Mouse (Mus musculus): Measurements from ENCODE around the gene Slc22a1. TPM values are rescaled to one million over a fixed set of nuclear protein-coding genes. Genes with fewer than 3 reads are reported as not detected.

Slc22a1 gene
- polyA plus RNA-seq, 1 experiment from 2014 or later: 0.10 TPM

GRCm38 (mm10) chr17:12658784-12659183 lies 16.8 kb downstream of the Slc22a1 start:
- ATAC-seq (replicated peaks; ENCODE audit: low FRiP score): no peak
- 83% methylated on average over 7 of the region's 7 CpGs for WGBS
- no peak overlapping the region for H3K9ac ChIP-seq (ENCODE audit: low read depth, low read length)

GRCm38 (mm10) chr17:12655826-12656225 lies 19.8 kb downstream of the Slc22a1 start:
- no peak overlapping the region for H3K9ac ChIP-seq (ENCODE audit: low read depth, low read length)
- H3K27me3 ChIP-seq (replicated peaks; ENCODE audit: control insufficient read depth, insufficient read depth, low read length): no peaks in the 10 kb centered on the region
- no peak for DNase-seq (ENCODE audit: low spot score)
- H3K4me3 ChIP-seq (ENCODE audit: low read depth, low read length): no peak overlapping the region
- no peaks in the 10 kb centered on the region for H3K36me3 ChIP-seq (ENCODE audit: control insufficient read depth, insufficient read depth, low read length)
- no peaks in the 10 kb centered on the region for H3K9me3 ChIP-seq (ENCODE audit: control insufficient read depth, low read length)
- H3K4me1 ChIP-seq (replicated peaks; ENCODE audit: control insufficient read depth, insufficient read depth, low read length): no peaks in the 10 kb centered on the region
- H3K27ac ChIP-seq (ENCODE audit: low read depth, low read length): no peak overlapping the region
- no peak overlapping the region for H3K4me2 ChIP-seq
- ATAC-seq (replicated peaks; ENCODE audit: low FRiP score): no peak
- 46% methylated on average over 7 of the region's 7 CpGs for WGBS

More at GRCm38 (mm10) chr17:12658784-12659183, 16.8 kb downstream of the Slc22a1 start:
- H3K9me3 ChIP-seq (ENCODE audit: control insufficient read depth, low read length): no peaks in the 10 kb centered on the region
- H3K4me3 ChIP-seq (ENCODE audit: low read depth, low read length): no peak overlapping the region
- H3K4me2 ChIP-seq: no peak overlapping the region
- no peak overlapping the region for H3K27ac ChIP-seq (ENCODE audit: low read depth, low read length)
- H3K4me1 ChIP-seq (replicated peaks; ENCODE audit: control insufficient read depth, insufficient read depth, low read length): no peaks in the 10 kb centered on the region; the same call in 1 of the 2 replicates
- DNase-seq (ENCODE audit: low spot score): no peak
- no peaks in the 10 kb centered on the region for H3K36me3 ChIP-seq (ENCODE audit: control insufficient read depth, insufficient read depth, low read length)
- no peaks in the 10 kb centered on the region; the same call in 1 of the 2 replicates for H3K27me3 ChIP-seq (replicated peaks; ENCODE audit: control insufficient read depth, insufficient read depth, low read length)

DNA sequence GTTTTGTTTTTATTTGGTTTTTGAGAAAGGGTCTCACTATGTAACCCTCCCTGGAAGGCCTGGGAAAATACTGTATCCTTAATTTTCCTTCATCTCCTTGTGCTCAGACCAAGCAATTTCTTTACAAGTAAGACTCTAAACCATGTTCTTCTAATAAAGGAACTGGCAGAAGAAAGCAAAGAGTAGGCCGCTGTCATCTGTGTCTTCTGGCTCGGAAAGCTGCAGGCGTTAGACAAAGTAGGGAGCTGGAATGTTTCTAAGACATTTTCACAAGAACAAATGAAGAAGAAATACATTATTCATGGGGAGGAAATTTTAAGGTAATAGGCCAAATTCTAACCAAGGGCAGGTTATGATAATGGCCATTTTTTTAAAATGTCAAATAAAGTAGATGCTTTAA lies 21.6 kb downstream of the Slc22a1 start:
- no peaks in the 10 kb centered on the region for H3K36me3 ChIP-seq (ENCODE audit: control insufficient read depth, insufficient read depth, low read length)
- WGBS: 79% methylated on average over 3 of the region's 3 CpGs
- DNase-seq (ENCODE audit: low spot score): no peak
- H3K4me3 ChIP-seq (ENCODE audit: low read depth, low read length): no peak overlapping the region
- H3K27ac ChIP-seq (ENCODE audit: low read depth, low read length): no peak overlapping the region
- ATAC-seq (replicated peaks; ENCODE audit: low FRiP score): no peak
- no peak overlapping the region for H3K4me2 ChIP-seq
- no peaks in the 10 kb centered on the region for H3K27me3 ChIP-seq (replicated peaks; ENCODE audit: control insufficient read depth, insufficient read depth, low read length)
- no peaks in the 10 kb centered on the region for H3K9me3 ChIP-seq (ENCODE audit: control insufficient read depth, low read length)
- H3K4me1 ChIP-seq (replicated peaks; ENCODE audit: control insufficient read depth, insufficient read depth, low read length): no peaks in the 10 kb centered on the region
- H3K9ac ChIP-seq (ENCODE audit: low read depth, low read length): no peak overlapping the region

GRCm38 (mm10) chr17:12652604-12653003 lies 23.0 kb downstream of the Slc22a1 start:
- no peaks in the 10 kb centered on the region for H3K4me1 ChIP-seq (replicated peaks; ENCODE audit: control insufficient read depth, insufficient read depth, low read length)
- no peaks in the 10 kb centered on the region; the same call in 1 of the 2 replicates for H3K27me3 ChIP-seq (replicated peaks; ENCODE audit: control insufficient read depth, insufficient read depth, low read length)
- no peaks in the 10 kb centered on the region for H3K9me3 ChIP-seq (ENCODE audit: control insufficient read depth, low read length)
- no peak overlapping the region for H3K4me3 ChIP-seq (ENCODE audit: low read depth, low read length)
- no peak for ATAC-seq (replicated peaks; ENCODE audit: low FRiP score)
- 91% methylated on average over 11 of the region's 11 CpGs for WGBS
- H3K4me2 ChIP-seq: no peak overlapping the region
- no peaks in the 10 kb centered on the region for H3K36me3 ChIP-seq (ENCODE audit: control insufficient read depth, insufficient read depth, low read length)
- DNase-seq (ENCODE audit: low spot score): no peak
- no peak overlapping the region for H3K9ac ChIP-seq (ENCODE audit: low read depth, low read length)
- no peak overlapping the region for H3K27ac ChIP-seq (ENCODE audit: low read depth, low read length)

DNA sequence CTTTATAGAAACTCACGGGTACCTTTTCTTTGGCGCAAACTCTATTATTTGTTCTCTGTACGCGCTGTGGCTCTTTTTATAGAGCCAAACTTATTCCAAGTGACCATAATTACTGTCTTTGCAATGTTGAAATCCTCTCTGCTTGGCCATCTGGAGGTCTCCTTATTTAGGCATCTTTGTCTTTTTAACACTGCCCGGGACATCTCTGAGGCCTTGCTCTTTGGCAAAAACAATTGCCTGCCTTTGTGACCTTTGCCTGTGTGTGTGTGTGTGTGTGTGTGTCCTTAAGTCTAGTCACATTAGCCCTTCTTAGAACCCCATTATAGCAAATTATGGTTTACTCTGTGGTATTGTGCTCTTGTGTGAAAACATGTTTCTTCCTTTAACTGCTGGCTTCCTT lies 30.2 kb downstream of the Slc22a1 start:
- DNase-seq (ENCODE audit: low spot score): no peak
- H3K4me2 ChIP-seq: no peak overlapping the region
- no peak overlapping the region for H3K4me3 ChIP-seq (ENCODE audit: low read depth, low read length)
- H3K9me3 ChIP-seq (ENCODE audit: control insufficient read depth, low read length): no peaks in the 10 kb centered on the region
- no peak overlapping the region for H3K27ac ChIP-seq (ENCODE audit: low read depth, low read length)
- no peak overlapping the region for H3K9ac ChIP-seq (ENCODE audit: low read depth, low read length)
- H3K27me3 ChIP-seq (replicated peaks; ENCODE audit: control insufficient read depth, insufficient read depth, low read length): no peaks in the 10 kb centered on the region; the same call in 1 of the 2 replicates
- H3K36me3 ChIP-seq (ENCODE audit: control insufficient read depth, insufficient read depth, low read length): no peaks in the 10 kb centered on the region
- 91% methylated on average over 5 of the region's 5 CpGs for WGBS
- no peaks in the 10 kb centered on the region for H3K4me1 ChIP-seq (replicated peaks; ENCODE audit: control insufficient read depth, insufficient read depth, low read length)
- no peak for ATAC-seq (replicated peaks; ENCODE audit: low FRiP score)

DNA sequence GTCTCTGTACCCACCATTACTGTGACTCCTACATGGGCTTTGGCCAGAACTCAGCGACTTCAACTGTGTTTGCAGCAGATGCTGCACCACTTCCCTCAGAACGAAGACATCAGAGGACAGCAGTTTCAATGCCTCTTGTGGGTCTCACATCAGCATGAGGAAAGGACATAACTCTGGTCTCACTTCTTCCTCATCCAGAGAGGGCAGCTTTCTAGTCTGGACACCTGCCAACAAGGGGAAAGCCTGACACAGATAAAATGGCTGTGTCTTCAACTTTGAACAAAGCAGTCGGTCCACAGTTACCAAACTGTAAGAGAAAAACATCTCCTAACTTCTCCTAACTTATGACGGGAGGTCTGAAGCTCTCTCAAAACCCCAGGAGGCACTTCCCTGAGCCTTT lies 34.5 kb downstream of the Slc22a1 start:
- no peaks in the 10 kb centered on the region for H3K27me3 ChIP-seq (replicated peaks; ENCODE audit: control insufficient read depth, insufficient read depth, low read length)
- peaks cover 4% of the 10 kb centered on the region; the same call in 1 of the 2 replicates for H3K9me3 ChIP-seq (ENCODE audit: control insufficient read depth, low read length)
- WGBS: 68% methylated on average over 4 of the region's 4 CpGs
- ATAC-seq (replicated peaks; ENCODE audit: low FRiP score) (no peak), DNase-seq (ENCODE audit: low spot score) (no peak)
- H3K9ac ChIP-seq (ENCODE audit: low read depth, low read length): no peak overlapping the region
- H3K36me3 ChIP-seq (ENCODE audit: control insufficient read depth, insufficient read depth, low read length): no peaks in the 10 kb centered on the region
- H3K27ac ChIP-seq (ENCODE audit: low read depth, low read length): no peak overlapping the region
- H3K4me2 ChIP-seq: no peak overlapping the region
- no peak overlapping the region for H3K4me3 ChIP-seq (ENCODE audit: low read depth, low read length)
- no peaks in the 10 kb centered on the region for H3K4me1 ChIP-seq (replicated peaks; ENCODE audit: control insufficient read depth, insufficient read depth, low read length)

- Histone ChIP-seq H3K9me3 (ENCODE audit: control insufficient read depth, low read length) (peaks cover 4% of the 10 kb centered on the region; the same call in 1 of the 2 replicates), H3K4me3 (ENCODE audit: low read depth, low read length) (no peak overlapping the region), H3K27ac (ENCODE audit: low read depth, low read length) (no peak overlapping the region), H3K9ac (ENCODE audit: low read depth, low read length) (no peak overlapping the region), H3K36me3 (ENCODE audit: control insufficient read depth, insufficient read depth, low read length) (no peaks in the 10 kb centered on the region), H3K4me2 (no peak overlapping the region), H3K4me1 (replicated peaks; ENCODE audit: control insufficient read depth, insufficient read depth, low read length) (no peaks in the 10 kb centered on the region), H3K27me3 (replicated peaks; ENCODE audit: control insufficient read depth, insufficient read depth, low read length) (no peaks in the 10 kb centered on the region)
- DNase-seq (ENCODE audit: low spot score) (no peak), ATAC-seq (replicated peaks; ENCODE audit: low FRiP score) (no peak)
- 94% methylated on average over 3 of the region's 3 CpGs for WGBS
Measured at GRCm38 (mm10) chr17:12639585-12639984, 36.0 kb downstream of the Slc22a1 start.

DNA sequence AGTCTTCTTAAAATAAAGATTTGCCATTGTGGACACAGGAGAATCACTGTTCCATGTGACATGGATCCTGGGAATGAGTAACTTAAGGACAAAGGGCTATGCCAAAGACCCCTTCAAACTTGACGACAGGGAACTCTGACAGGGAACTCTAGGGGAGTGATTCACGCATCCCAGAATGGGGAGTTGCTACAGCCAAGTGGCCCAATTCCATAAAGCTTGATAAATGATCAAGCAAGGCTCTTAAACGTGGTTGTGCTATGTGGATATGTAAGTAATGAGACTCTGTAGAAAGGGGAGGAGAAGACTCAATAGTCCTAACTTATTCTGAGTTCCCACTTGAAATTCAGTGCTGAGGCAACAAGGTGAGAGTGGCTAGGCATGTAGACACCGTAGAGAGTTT lies 40.8 kb downstream of the Slc22a1 start:
- ATAC-seq (replicated peaks; ENCODE audit: low FRiP score) (no peak), DNase-seq (ENCODE audit: low spot score) (no peak)
- Histone ChIP-seq H3K9ac (ENCODE audit: low read depth, low read length) (no peak overlapping the region), H3K36me3 (ENCODE audit: control insufficient read depth, insufficient read depth, low read length) (no peaks in the 10 kb centered on the region), H3K4me1 (replicated peaks; ENCODE audit: control insufficient read depth, insufficient read depth, low read length) (no peaks in the 10 kb centered on the region), H3K4me3 (ENCODE audit: low read depth, low read length) (no peak overlapping the region), H3K27ac (ENCODE audit: low read depth, low read length) (no peak overlapping the region), H3K4me2 (no peak overlapping the region), H3K9me3 (ENCODE audit: control insufficient read depth, low read length) (peaks cover 4% of the 10 kb centered on the region; the same call in 1 of the 2 replicates), H3K27me3 (replicated peaks; ENCODE audit: control insufficient read depth, insufficient read depth, low read length) (0 out of 2 replicates have a peak, but pooled peaks cover 2% of the 10 kb centered on the region)
- WGBS: 59% methylated on average over 4 of the region's 4 CpGs

DNA sequence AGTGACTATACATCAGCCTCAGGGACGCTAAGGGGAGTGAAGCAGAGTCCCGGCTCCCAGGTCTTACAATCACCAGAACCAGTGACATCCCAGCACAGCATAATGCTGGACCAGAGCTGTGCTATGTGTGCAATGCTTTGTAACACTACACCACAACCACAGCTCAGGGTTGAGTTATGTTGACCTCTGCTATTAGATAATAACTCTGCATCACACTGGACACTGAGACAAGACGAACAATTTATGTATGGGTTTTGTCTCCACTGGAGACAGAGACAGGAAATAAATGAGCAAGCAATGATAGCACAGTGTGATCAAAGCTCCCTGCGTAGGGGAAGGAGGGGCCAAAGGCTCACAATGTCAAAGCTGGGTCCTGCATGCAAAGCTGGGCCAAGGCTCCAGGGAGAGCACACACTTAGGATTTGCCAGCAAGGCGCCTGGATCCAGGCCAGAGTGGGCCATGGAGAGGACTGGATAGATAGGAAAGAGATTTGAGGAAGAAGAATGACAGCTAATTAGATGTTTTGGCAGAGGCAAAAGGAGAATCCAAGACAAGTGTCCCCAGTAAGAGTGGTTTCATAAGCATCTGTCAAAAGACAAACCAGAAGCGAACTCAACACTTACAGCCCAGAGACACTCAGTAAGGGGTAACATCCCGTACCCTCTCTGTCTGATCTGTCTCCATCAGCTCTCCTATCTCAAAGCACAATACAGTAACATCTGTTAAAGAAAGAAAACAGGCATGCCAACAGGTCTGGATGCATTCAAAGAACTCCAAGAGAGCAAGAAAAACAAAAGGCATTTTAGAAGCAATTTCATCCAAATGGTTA lies 43.6 kb downstream of the Slc22a1 start:
- Histone ChIP-seq H3K9me3 (ENCODE audit: control insufficient read depth, low read length) (no peaks in the 10 kb centered on the region), H3K9ac (ENCODE audit: low read depth, low read length) (no peak overlapping the region), H3K27ac (ENCODE audit: low read depth, low read length) (no peak overlapping the region), H3K4me3 (ENCODE audit: low read depth, low read length) (no peak overlapping the region), H3K36me3 (ENCODE audit: control insufficient read depth, insufficient read depth, low read length) (no peaks in the 10 kb centered on the region), H3K4me1 (replicated peaks; ENCODE audit: control insufficient read depth, insufficient read depth, low read length) (no peaks in the 10 kb centered on the region), H3K4me2 (no peak overlapping the region), H3K27me3 (replicated peaks; ENCODE audit: control insufficient read depth, insufficient read depth, low read length) (0 out of 2 replicates have a peak, but pooled peaks cover 2% of the 10 kb centered on the region)
- peak; percentile 61; the same call in 1 of the 2 replicates for ATAC-seq (replicated peaks; ENCODE audit: low FRiP score)
- 44% methylated on average over 7 of the region's 7 CpGs for WGBS
- DNase-seq (ENCODE audit: low spot score): no peak
